Mouse (Mus musculus) thymus, postnatal 10 days (tissue): ENCODE measurements around the gene Ppp1r13b.

Source experiments
- DNase-seq, 2 experiments: peaks; one replicate each; pipeline ENCODE4 v3.0.0; 2021; ENCODE audit warnings: low spot score in 2 of 2

Ppp1r13b gene

GRCm38 (mm10) chr12:111827556-111827955 lies 80.4 kb downstream of the Ppp1r13b start:
- DNase-seq: no peak

DNA sequence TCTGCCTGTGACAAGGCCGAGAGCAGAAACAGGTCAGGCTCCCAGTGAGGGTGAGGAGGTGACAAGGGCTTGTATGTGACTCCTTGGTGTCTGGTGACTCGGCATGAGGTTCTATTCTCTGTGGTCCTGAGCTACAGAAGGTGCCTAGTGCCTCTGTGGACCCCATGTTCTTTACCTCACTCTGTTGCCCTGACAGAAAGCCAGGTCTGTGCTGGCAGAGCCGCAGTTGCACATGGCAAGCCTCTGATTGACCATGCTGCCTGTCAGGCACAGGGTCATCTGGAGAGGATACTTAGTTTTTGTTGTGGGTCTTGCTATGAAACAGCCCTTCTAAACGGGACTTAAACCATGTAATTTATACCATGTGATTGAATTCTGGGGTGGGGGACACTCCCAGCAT lies 86.0 kb downstream of the Ppp1r13b start:
- DNase-seq: no peak

GRCm38 (mm10) chr12:111820708-111821107 lies 87.2 kb downstream of the Ppp1r13b start:
- no peak for DNase-seq

- no peak for DNase-seq
Measured at GRCm38 (mm10) chr12:111819936-111820335, 88.0 kb downstream of the Ppp1r13b start.

- no peak for DNase-seq
Measured at GRCm38 (mm10) chr12:111817991-111818390, 89.9 kb downstream of the Ppp1r13b start.

GRCm38 (mm10) chr12:111816967-111817366 lies 90.9 kb downstream of the Ppp1r13b start:
- no peak for DNase-seq

DNA sequence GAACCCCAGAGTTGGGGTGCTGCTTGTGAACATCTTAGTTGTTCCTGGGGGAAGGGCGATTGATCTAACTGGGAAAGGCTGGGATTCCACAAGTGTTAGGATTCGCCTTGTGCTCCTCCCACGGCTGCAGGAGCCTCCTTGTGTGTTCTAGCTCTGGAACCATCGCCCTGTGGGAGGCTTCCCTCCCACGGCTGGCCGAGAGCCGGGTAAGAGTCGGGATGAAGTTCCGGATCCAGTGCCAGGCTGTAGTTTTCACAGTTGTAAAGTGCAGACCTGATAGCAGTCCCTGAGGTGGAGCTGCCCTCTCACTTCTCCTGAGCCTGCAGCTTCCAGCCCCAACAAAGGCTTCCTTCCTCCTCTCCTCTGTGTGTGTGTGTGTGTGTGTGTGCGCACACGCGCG lies 91.4 kb downstream of the Ppp1r13b start:
- no peak for DNase-seq

GRCm38 (mm10) chr12:111814769-111815762 lies 92.8 kb downstream of the Ppp1r13b start:
- DNase-seq: no peak

DNA sequence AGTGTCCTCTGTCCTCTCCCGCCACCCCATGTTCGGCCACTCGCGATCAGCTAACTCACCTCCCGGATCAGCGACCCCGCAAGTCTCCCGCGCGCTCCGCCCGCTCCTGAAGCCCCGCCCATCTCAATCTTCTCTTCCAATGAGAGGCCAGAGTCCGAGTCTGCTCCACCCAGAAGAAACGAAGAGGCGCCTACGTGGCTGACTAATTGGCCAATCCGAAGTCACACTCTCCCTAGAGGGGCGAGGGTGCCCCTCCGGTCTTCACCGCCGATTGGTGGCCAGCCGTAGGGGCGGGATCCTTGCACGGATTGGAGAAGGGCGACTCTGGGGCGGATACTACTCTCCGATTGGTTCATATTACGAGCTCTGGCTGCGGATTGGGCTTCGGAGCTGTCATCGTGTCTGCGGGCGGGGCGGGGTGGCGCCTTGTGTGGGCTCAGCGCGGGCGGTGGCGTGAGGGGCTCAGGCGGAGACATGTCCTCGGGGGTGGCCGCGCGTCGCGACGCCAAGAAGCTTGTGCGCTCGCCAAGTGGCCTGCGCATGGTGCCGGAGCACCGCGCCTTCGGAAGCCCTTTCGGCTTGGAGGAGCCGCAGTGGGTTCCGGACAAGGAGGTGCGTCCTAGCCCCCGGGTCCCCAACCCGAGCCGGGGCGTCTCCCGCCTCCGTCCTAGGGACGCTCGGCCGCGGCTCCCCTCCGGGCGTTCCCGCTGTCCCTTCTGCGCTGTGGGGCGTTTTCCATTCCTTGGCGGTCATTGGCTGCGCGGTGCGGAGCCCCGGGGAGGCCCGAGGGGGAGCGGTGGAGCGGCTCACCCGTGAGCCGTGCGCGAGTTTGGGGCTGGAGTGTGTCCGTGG lies 93.9 kb downstream of the Ppp1r13b start, which contains the start of the genes Xrcc3 and Zfyve21:
Gene Xrcc3, minus strand, starts transcription at position 108 of the 852 bp plus-strand sequence.
Gene Zfyve21, plus strand, starts transcription at position 405 of the 852 bp plus-strand sequence.
- DNase-seq: peak; percentile 96 to 99

DNA sequence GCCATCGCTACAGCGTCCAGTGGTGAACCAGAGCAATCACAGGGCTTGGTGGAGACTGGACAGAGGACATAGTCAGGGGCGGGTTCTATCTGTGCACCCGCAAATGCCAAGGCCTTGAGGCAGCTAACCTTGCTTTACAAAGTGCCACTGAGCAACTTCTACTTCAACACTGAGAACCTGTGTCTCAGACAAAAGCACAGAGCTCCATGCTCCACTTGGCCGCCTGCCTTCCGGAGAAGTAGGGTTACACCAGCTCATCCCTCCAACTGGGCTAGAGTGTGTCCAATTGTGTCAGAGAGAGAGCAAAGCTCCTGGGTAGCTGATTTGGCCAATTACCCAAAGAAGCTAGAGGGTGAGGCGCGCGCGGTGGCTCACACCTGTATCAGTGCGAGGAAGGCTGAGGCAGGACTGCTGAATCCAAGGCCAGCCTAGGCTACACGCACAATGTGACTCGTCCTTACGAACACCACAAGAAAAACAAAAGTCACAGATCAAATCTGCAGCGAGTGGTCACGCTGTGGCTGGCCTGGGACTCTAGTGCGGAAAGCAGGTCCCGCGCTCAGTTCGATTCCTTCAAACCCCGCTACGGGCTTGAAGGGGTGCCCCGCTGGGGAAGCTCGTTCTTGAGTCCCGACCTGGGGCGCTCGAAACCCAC lies 94.7 kb downstream of the Ppp1r13b start:
- no peak for DNase-seq

GRCm38 (mm10) chr12:111812611-111813010 lies 95.3 kb downstream of the Ppp1r13b start:
- DNase-seq: no peak

- no peak for DNase-seq
Measured at GRCm38 (mm10) chr12:111812075-111812474, 95.8 kb downstream of the Ppp1r13b start.

DNA sequence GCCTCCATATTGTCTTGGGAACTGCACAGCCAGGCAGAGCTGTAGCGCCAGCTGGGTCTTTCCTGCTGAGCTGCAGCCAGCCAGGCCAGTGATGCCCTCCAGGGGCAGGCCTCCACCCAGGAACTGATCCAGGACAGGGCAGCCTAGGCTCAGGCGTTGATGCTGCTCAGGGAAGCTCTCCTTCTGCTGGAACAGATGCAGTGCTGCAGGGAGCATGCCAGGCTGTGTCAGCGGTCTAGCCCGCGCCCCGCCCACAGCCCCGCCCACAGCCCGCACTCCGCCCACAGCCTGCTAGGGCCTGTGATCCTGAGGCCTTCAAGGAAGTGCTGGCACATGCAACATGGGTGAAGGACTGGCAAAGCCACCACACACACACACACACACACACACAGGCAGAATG lies 98.1 kb downstream of the Ppp1r13b start:
- DNase-seq: peak; percentile 52 to 72

- no peak for DNase-seq
Measured at GRCm38 (mm10) chr12:111808775-111809174, 99.1 kb downstream of the Ppp1r13b start.

DNA sequence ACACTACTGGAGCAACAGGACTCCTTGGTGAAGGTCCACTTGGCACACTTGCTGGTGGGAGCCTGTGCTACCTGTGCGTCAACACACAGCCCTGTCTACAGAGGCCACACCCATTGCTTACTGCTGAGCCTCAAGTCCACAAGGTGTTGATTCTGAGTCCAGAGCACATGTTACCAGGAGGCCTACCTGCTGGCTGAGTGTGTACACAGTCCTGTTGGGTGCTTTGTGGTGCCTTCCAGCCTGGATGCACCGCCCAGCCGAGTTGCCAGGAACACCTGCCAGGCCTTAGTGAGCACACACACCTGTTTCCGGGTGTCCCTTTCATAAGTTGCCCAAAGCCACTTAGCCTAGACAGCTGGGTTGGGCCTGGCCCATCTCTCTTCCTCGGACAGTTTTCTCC lies 104.4 kb downstream of the Ppp1r13b start:
- DNase-seq: no peak

- no peak for DNase-seq
Measured at GRCm38 (mm10) chr12:111800459-111801183, 107.3 kb downstream of the Ppp1r13b start.

GRCm38 (mm10) chr12:111798493-111798892 lies 109.4 kb downstream of the Ppp1r13b start:
- DNase-seq: no peak

GRCm38 (mm10) chr12:111797251-111797650 lies 110.7 kb downstream of the Ppp1r13b start:
- DNase-seq: no peak

- no peak for DNase-seq
Measured at GRCm38 (mm10) chr12:111795180-111795895, 112.6 kb downstream of the Ppp1r13b start.

DNA sequence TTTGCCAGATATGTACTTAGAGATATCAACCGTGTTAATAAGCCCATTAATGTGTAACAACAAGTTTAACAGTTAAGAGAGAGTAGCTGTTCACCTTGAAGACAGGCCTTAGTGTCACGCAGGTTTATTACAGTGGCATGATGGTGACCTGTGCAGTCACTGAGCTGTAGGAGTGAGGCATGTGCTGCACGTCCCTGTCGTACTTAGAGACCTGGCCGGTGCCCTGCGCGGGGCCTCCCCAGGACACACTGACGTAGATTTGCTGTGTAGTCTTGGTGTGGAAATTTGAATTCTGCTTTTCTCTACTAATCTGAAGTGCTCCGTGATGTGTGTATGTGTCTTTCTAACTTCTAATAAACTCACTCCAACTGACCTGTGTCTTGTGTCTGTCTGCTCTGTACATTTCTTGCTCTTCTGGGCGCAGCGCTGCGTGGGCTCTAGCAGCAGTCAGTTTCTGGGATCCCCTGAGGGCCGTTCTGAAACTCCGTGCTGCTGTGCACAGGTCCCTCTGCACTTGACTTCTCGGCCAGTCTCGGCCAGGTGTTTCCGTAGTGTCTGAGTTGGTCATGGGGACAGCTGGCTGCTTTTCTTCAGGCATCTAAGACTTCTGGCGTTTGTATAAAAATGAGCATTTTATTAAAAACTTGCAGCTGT lies 113.3 kb downstream of the Ppp1r13b start:
- no peak for DNase-seq
